Mouse (Mus musculus): ENCODE results near the gene Mylpf. TPM values are rescaled to one million over a fixed set of nuclear protein-coding genes. Genes with fewer than 3 reads are reported as not detected.
"Not testable (repeated sequence)": the region's sequence is repeated elsewhere in the genome, so short reads cannot be mapped to it uniquely, and the experiment has no call there.

Mylpf gene
- polyA plus RNA-seq, 2 experiments = 15.6 to 31.0 TPM

DNA sequence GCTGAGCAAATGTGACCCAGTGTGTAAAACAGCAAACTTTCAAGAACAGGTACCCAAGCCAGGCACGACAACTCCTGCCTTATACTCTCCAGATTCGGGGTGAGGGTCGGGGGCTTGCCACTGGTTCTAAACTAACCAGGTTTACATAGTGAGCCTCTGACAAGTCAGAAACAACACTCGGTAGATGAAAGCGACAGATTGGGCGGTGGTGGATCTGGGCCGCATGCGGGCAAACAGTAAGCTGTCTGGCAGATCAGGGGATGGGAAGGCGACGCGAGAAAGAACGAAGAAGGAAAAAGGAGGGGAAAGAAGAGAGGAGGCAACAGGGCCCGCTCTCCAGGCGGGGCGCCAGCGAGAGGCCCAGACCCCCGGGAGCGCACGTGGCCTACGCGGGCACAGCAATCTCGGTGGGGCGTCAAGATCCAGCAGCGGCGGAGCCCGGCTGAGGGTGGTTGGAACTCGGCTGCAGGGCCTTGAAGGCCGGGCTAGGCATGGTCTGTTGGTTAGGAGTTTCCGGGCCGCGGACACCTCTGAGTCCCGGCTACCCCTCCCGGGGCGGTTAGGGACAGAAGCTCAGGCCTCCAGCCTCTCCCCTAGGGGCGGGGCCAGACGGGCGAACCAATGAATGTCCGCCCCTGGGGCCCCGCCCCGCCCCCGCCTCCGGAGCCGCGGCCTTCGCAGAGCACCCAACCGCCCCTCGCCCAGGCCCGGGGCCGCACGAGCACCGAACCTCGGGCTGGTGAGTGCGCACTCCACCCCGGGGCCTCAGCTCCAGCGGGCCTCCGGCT is 35.4 kb downstream of the Mylpf start, which contains the start of gene Zfp771:
Zfp771 (plus strand) TSS at position 405 of the 788 bp plus-strand sequence.
- H3K27me3 ChIP-seq (ENCODE audit: control insufficient read depth, insufficient read depth, low read length) = no peaks in the 10 kb centered on the region
- peak; percentile 82 to 87 (median 84) for DNase-seq (ENCODE audit: low read depth in 3 of 3, low spot score in 3 of 3)
- TF ChIP-seq EP300 (IDR thresholded peaks at IDR 0.05; ENCODE audit: low read depth) (no peak), CTCF (IDR thresholded peaks at IDR 0.05; ENCODE audit: low read depth) (peak; percentile 30; the same call in 1 of the 2 replicates)
- peaks cover 10 to 23% of the 10 kb centered on the region in 2 experiments for H3K4me1 ChIP-seq (replicated peaks; ENCODE audit: control insufficient read depth in 2 of 2, insufficient read depth in 2 of 2, low read length in 1 of 2)
- no peaks in the 10 kb centered on the region; the same call in 1 of the 2 replicates for H3K36me3 ChIP-seq (replicated peaks; ENCODE audit: control insufficient read depth, insufficient read depth, low read depth)
- H3K27ac ChIP-seq = peak within 1 kb of the TSS; percentile 68
- ATAC-seq (ENCODE audit: insufficient read depth) = peak; percentile 94
- H3K9ac ChIP-seq (replicated peaks) = peak within 1 kb of the TSS; percentile 84
- peak within 1 kb of the TSS; percentile 82 to 87 for H3K4me3 ChIP-seq (ENCODE audit: insufficient read depth in 1 of 2, low read depth in 2 of 2, low read length in 2 of 2)
- H3K4me2 ChIP-seq (ENCODE audit: low read depth) = peak within 1 kb of the TSS; percentile 94
- under 1% methylated on average over 56 of the region's 56 CpGs for whole genome bisulfite sequencing (ENCODE audit: insufficient replicate concordance)
- no peaks in the 10 kb centered on the region for H3K9me3 ChIP-seq (ENCODE audit: control insufficient read depth, low read length)

DNA sequence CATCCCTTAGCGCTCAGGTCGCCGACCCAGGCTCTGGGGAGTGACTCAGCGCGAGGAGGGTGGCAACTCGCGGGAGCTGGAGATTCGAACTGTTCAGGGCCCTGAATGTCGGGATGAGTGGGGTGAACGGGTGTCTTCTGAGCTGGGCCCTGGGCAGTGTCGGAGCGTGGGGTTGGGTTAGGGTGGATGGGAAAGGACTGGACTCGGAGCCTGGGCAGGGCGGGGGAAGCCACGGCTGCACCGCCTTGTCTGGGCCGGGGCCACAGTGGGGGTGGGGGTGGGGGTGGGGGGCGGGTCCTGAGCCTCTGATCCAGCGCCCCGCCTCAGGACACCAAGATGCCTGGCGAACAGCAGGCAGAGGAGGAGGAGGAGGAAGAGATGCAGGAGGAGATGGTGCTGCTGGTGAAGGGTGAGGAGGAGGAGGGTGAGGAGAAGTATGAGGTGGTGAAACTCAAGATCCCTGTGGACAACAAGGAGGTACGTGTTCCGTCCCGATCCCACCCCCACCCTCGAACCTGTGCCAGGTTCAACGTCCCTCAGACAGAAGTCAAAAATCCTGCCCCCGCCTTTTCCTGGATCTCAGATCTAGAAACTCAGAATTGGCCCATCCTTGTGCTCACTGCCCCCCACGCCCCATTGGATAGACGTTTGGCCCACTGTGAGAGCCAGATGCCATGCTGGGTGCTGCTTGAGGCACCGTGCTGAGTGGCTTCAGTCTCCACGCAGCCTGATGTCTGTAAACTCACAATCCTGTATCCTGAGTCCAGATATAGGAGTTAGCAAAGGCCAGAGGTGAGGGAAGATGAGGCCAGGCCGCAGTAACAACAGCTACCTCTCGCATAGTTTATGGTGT is 36.2 kb downstream of the Mylpf start:
- Histone ChIP-seq H3K36me3 (replicated peaks; ENCODE audit: control insufficient read depth, insufficient read depth, low read depth) (no peaks in the 10 kb centered on the region; the same call in 1 of the 2 replicates), H3K4me2 (ENCODE audit: low read depth) (peak overlapping the region; percentile 94), H3K9me3 (ENCODE audit: control insufficient read depth, low read length) (no peaks in the 10 kb centered on the region), H3K4me1 (replicated peaks; ENCODE audit: control insufficient read depth in 2 of 2, insufficient read depth in 2 of 2, low read length in 1 of 2) (peaks cover 10 to 23% of the 10 kb centered on the region in 2 experiments), H3K27ac (peak overlapping the region; percentile 68), H3K4me3 (ENCODE audit: insufficient read depth in 1 of 2, low read depth in 2 of 2, low read length in 2 of 2) (peak overlapping the region; percentile 82 to 87), H3K27me3 (ENCODE audit: control insufficient read depth, insufficient read depth, low read length) (no peaks in the 10 kb centered on the region), H3K9ac (replicated peaks) (peak overlapping the region; percentile 84)
- WGBS (ENCODE audit: insufficient replicate concordance) = 11% methylated on average over 33 of the region's 33 CpGs
- ATAC-seq (ENCODE audit: insufficient read depth) (no peak; the same call in none of the 2 replicates), DNase-seq (ENCODE audit: low read depth in 3 of 3, low spot score in 3 of 3) (no peak)
- no peak; the same call in 1 of the 2 replicates for TF ChIP-seq CTCF (IDR thresholded peaks at IDR 0.05; ENCODE audit: low read depth)

DNA sequence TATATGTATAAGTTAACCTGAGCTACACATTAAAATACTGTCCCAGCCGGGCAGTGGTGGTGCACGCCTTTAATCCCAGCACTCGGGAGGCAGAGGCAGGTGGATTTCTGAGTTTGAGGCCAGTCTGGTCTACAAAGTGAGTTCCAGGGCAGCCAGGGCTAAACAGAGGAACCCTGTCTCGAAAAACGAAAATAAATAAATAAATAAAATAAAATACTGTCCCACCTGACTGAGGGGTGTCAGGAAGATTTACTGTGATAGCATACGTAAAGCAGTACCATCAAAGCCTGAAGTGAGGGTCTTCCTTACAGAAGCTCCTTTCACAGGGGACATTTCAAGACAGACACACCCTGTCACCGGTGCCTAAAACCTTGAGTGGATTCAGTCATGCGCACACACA is 41.8 kb downstream of the Mylpf start:
- not testable (repeated sequence) for ATAC-seq (ENCODE audit: insufficient read depth); H3K27me3 ChIP-seq (ENCODE audit: control insufficient read depth, insufficient read depth, low read length)
- 77% methylated on average over 8 of the region's 8 CpGs for WGBS (ENCODE audit: insufficient replicate concordance)

DNA sequence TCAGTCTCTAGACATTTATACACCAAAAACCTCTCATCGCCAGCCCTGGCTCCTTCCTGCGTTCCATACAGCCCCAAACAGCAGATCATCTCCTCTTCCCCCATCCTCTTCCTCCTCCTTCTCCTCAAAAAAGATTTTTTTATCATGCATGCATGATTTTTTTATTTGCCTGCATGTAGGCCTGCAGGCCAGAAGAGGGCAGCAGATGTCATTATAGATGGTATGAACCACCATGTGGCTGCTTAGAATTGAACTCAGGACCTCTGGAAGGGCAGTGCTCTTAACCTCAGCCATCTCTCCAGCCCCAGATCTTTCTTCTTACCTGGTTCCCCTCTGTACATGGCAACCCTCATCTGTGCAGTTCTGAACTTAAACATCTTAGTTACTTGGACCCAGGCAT is 43.7 kb downstream of the Mylpf start:
- Histone ChIP-seq H3K9me3 (ENCODE audit: control insufficient read depth, low read length) (no peaks in the 10 kb centered on the region), H3K4me3 (ENCODE audit: insufficient read depth in 1 of 2, low read depth in 2 of 2, low read length in 2 of 2) (no peak overlapping the region), H3K4me2 (ENCODE audit: low read depth) (no peak overlapping the region), H3K9ac (replicated peaks) (no peak overlapping the region), H3K4me1 (replicated peaks; ENCODE audit: control insufficient read depth in 2 of 2, insufficient read depth in 2 of 2, low read length in 1 of 2) (peaks cover 12 to 24% of the 10 kb centered on the region in 2 experiments), H3K36me3 (replicated peaks; ENCODE audit: control insufficient read depth, insufficient read depth, low read depth) (no peaks in the 10 kb centered on the region), H3K27me3 (ENCODE audit: control insufficient read depth, insufficient read depth, low read length) (no peaks in the 10 kb centered on the region), H3K27ac (peak overlapping the region; percentile 21)
- DNase-seq (ENCODE audit: low read depth in 3 of 3, low spot score in 3 of 3) = no peak
- TF ChIP-seq EP300 (IDR thresholded peaks at IDR 0.05; ENCODE audit: low read depth) = no peak
- peak; percentile 77 for TF ChIP-seq CTCF (IDR thresholded peaks at IDR 0.05; ENCODE audit: low read depth)
- no peak for ATAC-seq (ENCODE audit: insufficient read depth)
- WGBS (ENCODE audit: insufficient replicate concordance) = 59% methylated on average over 2 of the region's 2 CpGs

More for the DNA sequence above, 41.8 kb downstream of the Mylpf start:
- H3K9me3 ChIP-seq (ENCODE audit: control insufficient read depth, low read length); DNase-seq (ENCODE audit: low read depth in 3 of 3, low spot score in 3 of 3); H3K27ac ChIP-seq; H3K4me3 ChIP-seq (ENCODE audit: insufficient read depth in 1 of 2, low read depth in 2 of 2, low read length in 2 of 2); H3K36me3 ChIP-seq (replicated peaks; ENCODE audit: control insufficient read depth, insufficient read depth, low read depth); H3K9ac ChIP-seq (replicated peaks); H3K4me2 ChIP-seq (ENCODE audit: low read depth): not testable (repeated sequence)
- peaks cover 10 to 25% of the 10 kb centered on the region in 2 experiments for H3K4me1 ChIP-seq (replicated peaks; ENCODE audit: control insufficient read depth in 2 of 2, insufficient read depth in 2 of 2, low read length in 1 of 2)

DNA sequence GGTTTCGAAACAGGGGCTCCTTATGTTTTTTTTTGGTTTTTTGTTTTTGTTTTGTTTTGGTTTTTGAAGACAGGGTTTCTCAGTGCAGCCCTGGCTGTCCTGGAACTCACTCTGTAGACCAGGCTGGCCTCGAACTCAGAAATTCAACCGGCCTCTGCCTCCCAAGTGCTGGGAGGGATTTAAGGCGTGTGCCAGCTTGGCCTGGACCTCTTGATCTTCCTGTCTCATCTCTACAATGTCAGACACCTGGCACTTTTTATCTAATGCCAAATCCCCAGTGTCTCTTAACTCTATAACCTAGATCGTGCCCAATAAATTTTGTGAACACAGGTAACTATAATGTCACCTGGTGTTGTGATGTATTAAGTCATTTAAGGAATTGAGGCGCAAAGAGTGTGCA is 44.7 kb downstream of the Mylpf start:
- WGBS (ENCODE audit: insufficient replicate concordance) = 62% methylated on average over 6 of the region's 6 CpGs

More for the DNA sequence above, 44.7 kb downstream of the Mylpf start:
- H3K4me1 ChIP-seq (replicated peaks; ENCODE audit: control insufficient read depth in 2 of 2, insufficient read depth in 2 of 2, low read length in 1 of 2) = peaks cover 12 to 24% of the 10 kb centered on the region in 2 experiments
- H3K9ac ChIP-seq (replicated peaks) = peak overlapping the region; percentile 64
- TF ChIP-seq CTCF (IDR thresholded peaks at IDR 0.05; ENCODE audit: low read depth) (no peak), EP300 (IDR thresholded peaks at IDR 0.05; ENCODE audit: low read depth) (no peak)
- no peak overlapping the region for H3K27ac ChIP-seq
- no peak for DNase-seq (ENCODE audit: low read depth in 3 of 3, low spot score in 3 of 3)
- H3K4me3 ChIP-seq (ENCODE audit: insufficient read depth in 1 of 2, low read depth in 2 of 2, low read length in 2 of 2) = peak overlapping the region; percentile 62 to 64
- no peaks in the 10 kb centered on the region for H3K9me3 ChIP-seq (ENCODE audit: control insufficient read depth, low read length)
- no peak for ATAC-seq (ENCODE audit: insufficient read depth)
- H3K4me2 ChIP-seq (ENCODE audit: low read depth) = peak overlapping the region; percentile 92
- no peaks in the 10 kb centered on the region for H3K36me3 ChIP-seq (replicated peaks; ENCODE audit: control insufficient read depth, insufficient read depth, low read depth)
- H3K27me3 ChIP-seq (ENCODE audit: control insufficient read depth, insufficient read depth, low read length) = no peaks in the 10 kb centered on the region
